Mouse (Mus musculus) lung, postnatal 0 days (tissue): ENCODE data around the gene Ilf2. TPM values are rescaled to one million over a fixed set of nuclear protein-coding genes. Genes with fewer than 3 reads are reported as not detected.

Source experiments
- ATAC-seq: fragments of 200-750 bp; cut with Nextera tagmentation; 2 replicates; pipeline ENCODE4 v1.8.0; 2017; ENCODE audit warnings: moderate library complexity
- DNase-seq: peaks from one replicate; pipeline ENCODE4 v3.0.0-alpha.2; 2016; ENCODE audit warnings: low spot score
- H3K27ac ChIP-seq: fragments of 300-500 bp; sonication (generic); 2 replicates; pipeline ENCODE4 v1.5.1; 2014; ENCODE audit warnings: antibody characterized with exemption, mild to moderate bottlenecking, low read length, mixed read lengths
- H3K27me3 ChIP-seq: fragments of 300-500 bp; sonication (generic); replicated peaks from 2 replicates; pipeline ENCODE4 v1.6.1; 2014; ENCODE audit warnings: low read length, mixed read lengths; ENCODE audit not compliant: insufficient read depth
- H3K36me3 ChIP-seq: fragments of 300-500 bp; sonication (generic); 2 replicates; pipeline ENCODE4 v1.6.1; 2014; ENCODE audit warnings: low read length, mixed read lengths; ENCODE audit not compliant: insufficient read depth
- H3K4me1 ChIP-seq: fragments of 300-500 bp; sonication (generic); 2 replicates; pipeline ENCODE4 v1.6.1; 2014; ENCODE audit warnings: antibody characterized with exemption, low read depth, low read length, mixed read lengths; ENCODE audit not compliant: insufficient read depth
- H3K4me2 ChIP-seq: fragments of 300-500 bp; sonication (generic); replicated peaks from 2 replicates; pipeline ENCODE4 v1.6.1; 2014; ENCODE audit warnings: low read depth, mild to moderate bottlenecking, low read length, moderate library complexity, mixed read lengths
- H3K4me3 ChIP-seq: fragments of 300-500 bp; sonication (generic); 2 replicates; pipeline ENCODE4 v1.5.1; 2014; ENCODE audit warnings: low read depth, low read length
- H3K9ac ChIP-seq: fragments of 300-500 bp; sonication (generic); replicated peaks from 2 replicates; pipeline ENCODE4 v1.6.1; 2014; ENCODE audit warnings: low read depth, mild to moderate bottlenecking
- H3K9me3 ChIP-seq: fragments of 300-500 bp; sonication (generic); 2 replicates; pipeline ENCODE4 v1.6.1; 2016; ENCODE audit warnings: low read length, mixed read lengths
- CTCF ChIP-seq: IDR thresholded peaks from 2 replicates; pipeline ENCODE4 v1.5.1; 2016; ENCODE audit warnings: antibody characterized with exemption, mild to moderate bottlenecking
- EP300 ChIP-seq: IDR thresholded peaks from 2 replicates; pipeline ENCODE4 v1.6.1; 2016; ENCODE audit warnings: antibody characterized with exemption, mild to moderate bottlenecking, control low read depth
- WGBS: fragments of 180-500 bp; shearing (Covaris S2); extraction: QIAGEN DNeasy Blood & Tissue Kit; methylation state at CpG from one replicate; pipeline ENCODE4 v1.1.7; 2014; 5-methylcytosine and 5-hydroxymethylcytosine counted together
- polyA plus RNA-seq: library from polyadenylated mRNA; unstranded; fragments of >200 nt; fragmentation: Nextera tagmentation; extraction: Ambion mirVana; gene quantifications from 2 replicates; pipeline ENCODE4 v1.2.1, GENCODE M21; 2015

Gene Ilf2
- polyA plus RNA-seq, 1 experiment from 2014 or later = 58.4 TPM

- Histone ChIP-seq H3K36me3 (no peaks in the 10 kb centered on the region), H3K4me1 (peaks cover 21% of the 10 kb centered on the region; the same call in 1 of the 2 replicates), H3K4me3 (peak within 1 kb of the TSS; percentile 65), H3K9me3 (no peaks in the 10 kb centered on the region), H3K9ac (peak within 1 kb of the TSS; percentile 78), H3K4me2 (peak within 1 kb of the TSS; percentile 92), H3K27ac (peak within 1 kb of the TSS; percentile 98), H3K27me3 (no peaks in the 10 kb centered on the region)
- under 1% methylated on average over 52 of the region's 52 CpGs for WGBS
- peak; percentile 23 for TF ChIP-seq CTCF
- no peak for TF ChIP-seq EP300
- ATAC-seq (peak; percentile 99), DNase-seq (peak; percentile 100)
Observed at GRCm38 (mm10) chr3:90433381-90434020, 42.4 kb upstream of the Ilf2 start, which contains the start of gene Ints3. Ints3 (minus strand) TSS chr3:90433622.

GRCm38 (mm10) chr3:90434073-90434730 lies 41.7 kb upstream of the Ilf2 start:
- Histone ChIP-seq H3K9ac (no peak overlapping the region), H3K27ac (peak overlapping the region; percentile 98), H3K4me1 (peaks cover 14% of the 10 kb centered on the region; the same call in 1 of the 2 replicates), H3K4me3 (peak overlapping the region; percentile 65), H3K36me3 (no peaks in the 10 kb centered on the region), H3K4me2 (peak overlapping the region; percentile 92), H3K27me3 (no peaks in the 10 kb centered on the region), H3K9me3 (no peaks in the 10 kb centered on the region)
- WGBS = 32% methylated on average over 11 of the region's 11 CpGs
- DNase-seq = peak; percentile 87
- ATAC-seq = no peak; the same call in 1 of the 2 replicates
- TF ChIP-seq EP300 (0 out of 2 replicates have a peak, but pooled peaks have one; percentile 36), CTCF (no peak)

GRCm38 (mm10) chr3:90437131-90437530 lies 38.8 kb upstream of the Ilf2 start:
- ATAC-seq (no peak), DNase-seq (no peak)
- Histone ChIP-seq H3K27ac (no peak overlapping the region), H3K9ac (no peak overlapping the region), H3K36me3 (no peaks in the 10 kb centered on the region), H3K27me3 (no peaks in the 10 kb centered on the region), H3K9me3 (no peaks in the 10 kb centered on the region), H3K4me2 (no peak overlapping the region), H3K4me3 (no peak overlapping the region), H3K4me1 (peaks cover 5% of the 10 kb centered on the region; the same call in 1 of the 2 replicates)
- 66% methylated on average over 4 of the region's 4 CpGs for WGBS
- no peak for TF ChIP-seq CTCF
- TF ChIP-seq EP300 = no peak

GRCm38 (mm10) chr3:90440756-90441155 lies 35.2 kb upstream of the Ilf2 start:
- Histone ChIP-seq H3K4me3 (no peak overlapping the region), H3K9ac (no peak overlapping the region), H3K27me3 (no peaks in the 10 kb centered on the region), H3K4me2 (no peak overlapping the region), H3K9me3 (no peaks in the 10 kb centered on the region), H3K27ac (no peak overlapping the region), H3K4me1 (no peaks in the 10 kb centered on the region; the same call in 1 of the 2 replicates), H3K36me3 (no peaks in the 10 kb centered on the region)
- DNase-seq (no peak), ATAC-seq (no peak)
- TF ChIP-seq EP300 (no peak), CTCF (no peak)
- 76% methylated on average over 2 of the region's 2 CpGs for WGBS

GRCm38 (mm10) chr3:90443977-90444376 lies 31.9 kb upstream of the Ilf2 start:
- H3K4me1 ChIP-seq = peaks cover 6% of the 10 kb centered on the region; the same call in 1 of the 2 replicates
- H3K4me3 ChIP-seq = no peak overlapping the region
- TF ChIP-seq EP300 (no peak), CTCF (no peak)
- 90% methylated on average over 3 of the region's 3 CpGs for WGBS
- no peak overlapping the region for H3K27ac ChIP-seq
- no peaks in the 10 kb centered on the region for H3K27me3 ChIP-seq
- no peaks in the 10 kb centered on the region for H3K9me3 ChIP-seq
- H3K9ac ChIP-seq = no peak overlapping the region
- ATAC-seq = no peak
- no peak for DNase-seq
- H3K4me2 ChIP-seq = no peak overlapping the region
- no peaks in the 10 kb centered on the region for H3K36me3 ChIP-seq

- no peaks in the 10 kb centered on the region for H3K36me3 ChIP-seq
- WGBS = 61% methylated on average over 11 of the region's 11 CpGs
- peaks cover 6% of the 10 kb centered on the region; the same call in 1 of the 2 replicates for H3K4me1 ChIP-seq
- peak overlapping the region; percentile 52 for H3K4me2 ChIP-seq
- TF ChIP-seq CTCF (no peak), EP300 (no peak)
- H3K9ac ChIP-seq = no peak overlapping the region
- H3K9me3 ChIP-seq = no peaks in the 10 kb centered on the region
- ATAC-seq (no peak), DNase-seq (peak; percentile 52)
- H3K4me3 ChIP-seq = peak overlapping the region; percentile 8; the same call in 1 of the 2 replicates
- H3K27ac ChIP-seq = peak overlapping the region; percentile 94
- H3K27me3 ChIP-seq = no peaks in the 10 kb centered on the region
Observed at GRCm38 (mm10) chr3:90445417-90446200, 30.3 kb upstream of the Ilf2 start.
